Mouse (Mus musculus) E14TG2a.4 (cell line): ENCODE results near the gene Ttll11.

ENCODE experiments used
- CTCF ChIP-seq: conservative IDR thresholded peaks from 2 replicates; pipeline ENCODE4 v1.5.1; 2014; ENCODE audit warnings: low read length
- POU5F1 ChIP-seq: IDR thresholded peaks from 2 replicates; pipeline ENCODE4 v1.6.1; 2014; ENCODE audit warnings: low read length, borderline replicate concordance

GRCm38 (mm10) chr2:35718662-35719061 lies 261.1 kb downstream of the Ttll11 start:
- TF ChIP-seq CTCF, result no peak
- no peak for TF ChIP-seq POU5F1
